Mouse (Mus musculus): Measurements from ENCODE around the gene Rps6kl1. TPM values are rescaled to one million over a fixed set of nuclear protein-coding genes. Genes with fewer than 3 reads are reported as not detected.

Gene Rps6kl1
- polyA plus RNA-seq, 1 experiment from 2014 or later = 1.1 TPM

DNA sequence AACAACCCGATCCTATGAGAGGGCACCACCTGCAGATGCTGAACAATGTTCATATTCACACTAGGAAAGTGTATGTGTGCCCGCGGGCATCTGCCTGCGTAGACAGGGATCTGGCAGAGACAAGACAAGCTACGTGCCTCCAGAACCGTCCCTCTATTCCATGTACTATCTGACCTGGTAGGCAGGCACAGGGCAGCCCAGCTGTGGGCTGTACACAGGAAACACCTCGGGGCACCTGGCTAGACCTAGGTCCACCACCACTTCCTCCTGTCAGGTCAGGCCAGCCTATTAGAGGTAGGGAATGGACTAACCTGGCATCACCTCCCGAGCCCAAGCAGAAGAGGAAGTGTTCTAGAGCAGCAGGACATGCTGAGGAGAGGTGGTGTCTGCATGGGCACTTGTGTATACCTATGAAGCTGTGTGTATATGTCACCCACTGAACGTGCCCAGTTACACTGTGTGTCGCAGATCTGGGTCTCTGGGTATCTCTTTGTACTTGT, 26.7 kb upstream of the Rps6kl1 start, which contains the start of gene Pgf:
Gene Pgf, minus strand, starts transcription at position 51 of the 500 bp plus-strand sequence.
- ATAC-seq (replicated peaks; ENCODE audit: low FRiP score, low read depth) (no peak), DNase-seq (ENCODE audit: low spot score) (no peak)
- no peaks in the 10 kb centered on the region; the same call in 1 of the 2 replicates for H3K27me3 ChIP-seq (ENCODE audit: insufficient read depth, low read length)
- no peaks in the 10 kb centered on the region for H3K36me3 ChIP-seq (ENCODE audit: insufficient read depth, low read length)
- peak within 1 kb of the TSS; percentile 47 for H3K9ac ChIP-seq (ENCODE audit: low read depth, low read length)
- 68% methylated on average over 10 of the region's 10 CpGs for WGBS
- H3K9me3 ChIP-seq (replicated peaks; ENCODE audit: low read length) = no peaks in the 10 kb centered on the region
- peak within 1 kb of the TSS; percentile 31 for H3K4me3 ChIP-seq (replicated peaks; ENCODE audit: low read depth, low read length)
- peak within 1 kb of the TSS; percentile 62 for H3K4me2 ChIP-seq (ENCODE audit: low read length)
- peaks cover 31% of the 10 kb centered on the region for H3K4me1 ChIP-seq (replicated peaks; ENCODE audit: insufficient read depth, low read length)
- TF ChIP-seq CTCF (IDR thresholded peaks at IDR 0.05; ENCODE audit: low read depth) = no peak
- no peak within 1 kb of the TSS for H3K27ac ChIP-seq

DNA sequence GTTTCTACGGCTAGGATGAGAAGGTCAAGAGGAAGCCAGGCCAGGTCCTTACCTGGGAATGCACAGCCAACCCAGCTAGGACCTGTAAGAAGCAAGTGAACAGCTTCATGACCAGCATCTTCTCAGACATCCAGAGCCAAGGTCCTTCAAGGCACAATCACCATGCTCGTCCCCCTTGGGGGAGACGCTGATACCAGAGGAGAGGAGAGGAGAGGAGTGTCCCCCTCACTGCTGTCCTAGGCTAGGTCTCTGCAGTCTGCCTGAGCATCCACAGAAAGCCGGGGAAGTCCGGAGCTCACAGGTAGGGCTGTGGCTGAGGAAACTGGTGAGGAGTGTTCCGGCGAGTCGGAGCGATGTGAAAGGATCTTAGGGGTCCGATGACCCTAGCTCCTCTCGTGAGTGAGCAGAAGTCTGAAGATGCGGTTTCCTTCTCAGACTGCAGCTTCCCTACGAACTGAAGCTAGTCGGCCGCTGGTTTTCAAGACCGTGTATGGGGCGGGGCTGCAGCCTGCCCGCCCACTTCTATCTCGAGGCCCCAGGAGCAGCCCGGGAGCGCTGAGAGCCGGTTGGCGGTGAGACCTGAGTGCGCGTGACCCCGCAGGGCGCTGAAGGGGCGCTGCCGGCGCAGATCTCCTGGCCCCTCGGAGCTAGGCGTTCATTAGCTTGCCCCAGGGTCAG, 25.9 kb upstream of the Rps6kl1 start:
- Histone ChIP-seq H3K4me3 (replicated peaks; ENCODE audit: low read depth, low read length) (peak overlapping the region; percentile 31), H3K9me3 (replicated peaks; ENCODE audit: low read length) (no peaks in the 10 kb centered on the region), H3K9ac (ENCODE audit: low read depth, low read length) (peak overlapping the region; percentile 47), H3K27me3 (ENCODE audit: insufficient read depth, low read length) (no peaks in the 10 kb centered on the region; the same call in 1 of the 2 replicates), H3K27ac (no peak overlapping the region), H3K4me2 (ENCODE audit: low read length) (peak overlapping the region; percentile 62), H3K36me3 (ENCODE audit: insufficient read depth, low read length) (no peaks in the 10 kb centered on the region), H3K4me1 (replicated peaks; ENCODE audit: insufficient read depth, low read length) (peaks cover 27% of the 10 kb centered on the region)
- WGBS = 2% methylated on average over 32 of the region's 32 CpGs
- peak; percentile 77 for DNase-seq (ENCODE audit: low spot score)
- TF ChIP-seq CTCF (IDR thresholded peaks at IDR 0.05; ENCODE audit: low read depth) = no peak
- ATAC-seq (replicated peaks; ENCODE audit: low FRiP score, low read depth) = no peak; the same call in 1 of the 2 replicates

DNA sequence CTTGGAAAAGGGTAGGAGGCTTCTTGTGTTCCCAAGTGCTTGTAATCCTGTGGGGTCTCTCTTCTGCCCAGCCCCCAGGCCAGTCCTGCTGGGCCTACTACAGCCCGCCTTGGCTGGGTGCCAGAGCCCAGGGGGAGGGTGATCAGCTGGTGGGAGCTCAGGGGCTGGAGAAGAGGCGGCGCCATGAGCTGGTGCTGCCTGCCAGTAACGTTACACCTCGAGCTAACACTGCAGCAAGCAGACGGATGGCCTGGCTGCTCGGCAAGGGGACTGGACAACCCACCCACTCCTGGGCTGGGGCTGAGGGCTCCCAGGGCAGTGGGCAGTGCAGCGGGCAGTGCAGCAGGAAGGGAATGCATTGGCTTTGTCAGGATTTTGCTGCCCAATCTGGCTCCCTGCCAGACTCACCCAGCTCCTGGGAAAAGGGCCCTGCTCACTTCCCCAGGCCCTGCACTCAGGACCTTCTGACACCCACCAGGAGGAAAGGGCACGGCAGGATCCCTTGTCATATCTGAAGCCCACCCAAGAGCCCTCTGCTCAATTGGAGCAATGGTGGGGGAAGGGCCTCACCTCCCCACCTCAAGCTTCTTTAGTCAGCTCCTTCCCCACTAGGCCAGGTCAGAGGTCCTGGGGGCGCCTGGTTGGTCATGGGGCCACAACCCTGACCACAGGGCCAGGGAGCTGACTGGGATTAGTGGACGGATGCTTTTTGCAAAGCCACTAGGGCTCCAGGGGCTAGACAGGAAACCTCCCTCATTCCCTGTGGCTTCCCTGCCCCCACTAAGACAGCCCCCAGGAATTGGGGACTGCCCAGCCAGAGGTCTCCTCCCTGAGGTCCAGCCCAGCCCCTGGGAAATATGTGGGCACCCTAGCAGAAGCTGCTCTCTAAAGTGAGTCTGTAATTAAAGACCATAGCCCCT, 25.1 kb upstream of the Rps6kl1 start:
- peak; percentile 65 for DNase-seq (ENCODE audit: low spot score)
- WGBS = 13% methylated on average over 11 of the region's 11 CpGs
- H3K27ac ChIP-seq = no peak overlapping the region

DNA sequence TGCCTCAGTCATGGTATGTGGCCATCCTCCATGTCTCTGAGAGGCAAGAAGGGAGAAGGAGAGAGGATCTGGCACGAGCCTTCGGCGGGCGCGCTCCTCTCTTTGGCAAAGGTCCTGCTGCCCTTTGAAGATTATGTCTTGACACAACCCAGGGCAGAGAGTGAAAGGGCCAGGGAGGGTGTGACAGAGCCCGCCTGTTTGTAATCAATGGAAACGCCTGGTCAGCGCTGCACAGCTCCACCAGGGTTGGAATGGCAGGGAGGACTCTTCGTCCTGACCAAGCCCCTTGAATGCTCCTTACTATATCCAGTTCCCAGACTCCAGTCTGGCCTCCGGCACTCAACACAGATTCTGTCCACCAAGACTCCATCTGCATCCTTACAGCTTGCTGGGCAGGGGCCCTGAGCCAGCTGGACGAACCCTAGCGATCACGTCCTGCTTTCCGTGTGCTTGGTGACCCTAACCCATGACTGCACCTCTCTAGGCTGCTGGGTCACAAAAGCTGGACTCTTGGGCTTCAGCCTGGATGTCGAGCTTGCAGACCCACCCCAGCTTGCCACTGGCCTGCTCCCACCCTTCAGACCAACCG, 24.1 kb upstream of the Rps6kl1 start:
- Histone ChIP-seq H3K27ac (no peak overlapping the region), H3K9ac (ENCODE audit: low read depth, low read length) (no peak overlapping the region), H3K9me3 (replicated peaks; ENCODE audit: low read length) (no peaks in the 10 kb centered on the region), H3K4me1 (replicated peaks; ENCODE audit: insufficient read depth, low read length) (peaks cover 20% of the 10 kb centered on the region), H3K4me2 (ENCODE audit: low read length) (peak overlapping the region; percentile 62; the same call in 1 of the 2 replicates), H3K36me3 (ENCODE audit: insufficient read depth, low read length) (no peaks in the 10 kb centered on the region), H3K4me3 (replicated peaks; ENCODE audit: low read depth, low read length) (no peak overlapping the region), H3K27me3 (ENCODE audit: insufficient read depth, low read length) (no peaks in the 10 kb centered on the region; the same call in 1 of the 2 replicates)
- 0 out of 2 replicates have a peak, but pooled peaks have one; percentile 7 for ATAC-seq (replicated peaks; ENCODE audit: low FRiP score, low read depth)
- TF ChIP-seq CTCF (IDR thresholded peaks at IDR 0.05; ENCODE audit: low read depth) = no peak
- no peak for DNase-seq (ENCODE audit: low spot score)
- WGBS = 42% methylated on average over 16 of the region's 16 CpGs

More for the DNA sequence above, 25.1 kb upstream of the Rps6kl1 start:
- Histone ChIP-seq H3K4me1 (replicated peaks; ENCODE audit: insufficient read depth, low read length) (peaks cover 20% of the 10 kb centered on the region), H3K9ac (ENCODE audit: low read depth, low read length) (peak overlapping the region; percentile 23; the same call in 1 of the 2 replicates), H3K27me3 (ENCODE audit: insufficient read depth, low read length) (no peaks in the 10 kb centered on the region; the same call in 1 of the 2 replicates), H3K4me3 (replicated peaks; ENCODE audit: low read depth, low read length) (peak overlapping the region; percentile 31; the same call in 1 of the 2 replicates), H3K36me3 (ENCODE audit: insufficient read depth, low read length) (no peaks in the 10 kb centered on the region), H3K9me3 (replicated peaks; ENCODE audit: low read length) (no peaks in the 10 kb centered on the region), H3K4me2 (ENCODE audit: low read length) (peak overlapping the region; percentile 62)
- ATAC-seq (replicated peaks; ENCODE audit: low FRiP score, low read depth) = peak; percentile 70
- TF ChIP-seq CTCF (IDR thresholded peaks at IDR 0.05; ENCODE audit: low read depth) = no peak

DNA sequence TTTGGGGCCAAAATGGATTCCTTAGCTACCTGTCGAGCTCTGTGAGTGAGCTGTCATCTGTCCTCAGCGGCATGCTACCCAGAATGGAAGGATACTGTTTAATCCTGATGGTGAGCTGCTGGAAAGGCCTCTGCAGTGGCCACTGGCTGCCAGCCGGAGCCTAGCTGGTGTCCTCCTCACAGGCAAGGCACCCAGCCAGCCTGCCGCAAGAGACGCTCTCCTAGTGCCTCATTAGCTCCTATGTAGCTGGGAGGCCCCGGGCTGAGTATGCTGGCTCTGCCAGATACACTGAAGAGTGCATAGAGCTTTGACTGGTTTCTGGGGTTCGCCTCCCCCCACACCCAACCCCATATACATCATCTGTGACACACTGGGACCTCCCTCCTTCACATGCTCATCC, 23.0 kb upstream of the Rps6kl1 start:
- no peak for DNase-seq (ENCODE audit: low spot score)
- 75% methylated on average over 7 of the region's 7 CpGs for WGBS
- Histone ChIP-seq H3K9me3 (replicated peaks; ENCODE audit: low read length) (no peaks in the 10 kb centered on the region), H3K4me3 (replicated peaks; ENCODE audit: low read depth, low read length) (no peak overlapping the region), H3K4me1 (replicated peaks; ENCODE audit: insufficient read depth, low read length) (peaks cover 20% of the 10 kb centered on the region), H3K27me3 (ENCODE audit: insufficient read depth, low read length) (no peaks in the 10 kb centered on the region; the same call in 1 of the 2 replicates), H3K36me3 (ENCODE audit: insufficient read depth, low read length) (no peaks in the 10 kb centered on the region), H3K27ac (no peak overlapping the region), H3K9ac (ENCODE audit: low read depth, low read length) (no peak overlapping the region), H3K4me2 (ENCODE audit: low read length) (no peak overlapping the region)
- ATAC-seq (replicated peaks; ENCODE audit: low FRiP score, low read depth) = no peak
- TF ChIP-seq CTCF (IDR thresholded peaks at IDR 0.05; ENCODE audit: low read depth) = no peak

DNA sequence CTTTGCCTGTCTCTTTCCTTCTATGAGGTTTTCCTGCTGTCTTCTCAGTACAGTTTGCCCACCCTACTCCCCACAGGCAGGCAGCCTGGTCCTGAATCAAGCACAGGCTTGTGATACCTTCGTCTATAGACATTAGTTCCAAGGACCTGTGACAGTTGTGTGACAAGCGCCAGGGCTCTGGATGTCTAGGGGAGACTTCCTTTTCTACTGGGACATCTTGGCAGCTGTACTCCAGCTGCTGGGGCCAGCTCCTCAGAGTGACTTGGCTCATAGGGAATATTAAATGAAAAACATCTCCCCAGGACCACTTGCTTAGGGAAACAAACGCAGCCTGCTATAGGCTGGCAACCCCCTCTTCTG, 19.9 kb upstream of the Rps6kl1 start:
- H3K36me3 ChIP-seq (ENCODE audit: insufficient read depth, low read length) = no peaks in the 10 kb centered on the region
- no peaks in the 10 kb centered on the region for H3K9me3 ChIP-seq (replicated peaks; ENCODE audit: low read length)
- 89% methylated on average over 3 of the region's 3 CpGs for WGBS
- no peak overlapping the region for H3K9ac ChIP-seq (ENCODE audit: low read depth, low read length)
- DNase-seq (ENCODE audit: low spot score) (no peak), ATAC-seq (replicated peaks; ENCODE audit: low FRiP score, low read depth) (no peak)
- peaks cover 3% of the 10 kb centered on the region for H3K4me1 ChIP-seq (replicated peaks; ENCODE audit: insufficient read depth, low read length)
- no peak overlapping the region for H3K4me3 ChIP-seq (replicated peaks; ENCODE audit: low read depth, low read length)
- H3K4me2 ChIP-seq (ENCODE audit: low read length) = no peak overlapping the region
- H3K27ac ChIP-seq = no peak overlapping the region
- no peaks in the 10 kb centered on the region for H3K27me3 ChIP-seq (ENCODE audit: insufficient read depth, low read length)
- no peak for TF ChIP-seq CTCF (IDR thresholded peaks at IDR 0.05; ENCODE audit: low read depth)

All from kidney, postnatal 0 days (tissue).